Mouse (Mus musculus): Measurements from ENCODE around the gene Fcgbp. TPM values are rescaled to one million over a fixed set of nuclear protein-coding genes. Genes with fewer than 3 reads are reported as not detected.

Fcgbp gene
- polyA plus RNA-seq, 1 experiment from 2014 or later, result not detected

GRCm38 (mm10) chr7:28159893-28160292 lies 88.9 kb downstream of the Fcgbp start:
- H3K4me2 ChIP-seq, result no peak overlapping the region
- ATAC-seq (replicated peaks; ENCODE audit: low FRiP score) (no peak), DNase-seq (ENCODE audit: low spot score) (no peak)
- WGBS, result 80% methylated on average over 3 of the region's 3 CpGs
- no peak overlapping the region for H3K9ac ChIP-seq (ENCODE audit: low read depth, low read length)
- H3K27ac ChIP-seq (ENCODE audit: low read depth, low read length), result no peak overlapping the region
- H3K27me3 ChIP-seq (replicated peaks; ENCODE audit: control insufficient read depth, insufficient read depth, low read length), result no peaks in the 10 kb centered on the region
- no peaks in the 10 kb centered on the region for H3K36me3 ChIP-seq (ENCODE audit: control insufficient read depth, insufficient read depth, low read length)
- H3K9me3 ChIP-seq (ENCODE audit: control insufficient read depth, low read length), result no peaks in the 10 kb centered on the region
- no peaks in the 10 kb centered on the region for H3K4me1 ChIP-seq (replicated peaks; ENCODE audit: control insufficient read depth, insufficient read depth, low read length)
- H3K4me3 ChIP-seq (ENCODE audit: low read depth, low read length), result no peak overlapping the region

DNA sequence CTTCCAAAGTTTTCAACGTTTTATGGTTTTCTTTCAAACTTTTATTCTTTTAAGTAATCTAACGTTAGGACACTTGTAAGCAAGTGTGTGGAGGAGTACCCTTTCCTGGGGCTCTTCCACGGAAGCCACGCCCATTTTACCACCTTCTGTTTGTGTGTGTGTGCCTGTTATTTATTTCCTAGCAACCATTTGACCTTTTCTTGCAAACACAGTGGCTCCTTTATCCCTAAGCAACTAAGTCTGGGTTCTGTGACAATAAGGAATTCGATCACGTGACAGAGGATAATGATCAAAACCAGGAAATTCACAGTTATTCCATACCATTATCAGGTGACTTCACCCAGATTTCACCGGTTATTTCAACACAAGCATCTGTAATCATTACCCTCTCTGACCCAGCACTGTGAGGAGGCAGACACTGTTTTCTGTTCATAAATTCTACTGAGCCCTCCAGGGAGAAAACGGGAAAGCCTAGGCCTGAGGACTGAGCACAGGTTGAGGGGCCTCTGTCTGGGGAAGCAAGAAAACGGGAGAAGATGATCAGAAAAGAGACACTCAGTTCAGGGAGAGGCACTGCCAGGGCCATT lies 90.2 kb downstream of the Fcgbp start:
- Histone ChIP-seq H3K27me3 (replicated peaks; ENCODE audit: control insufficient read depth, insufficient read depth, low read length) (no peaks in the 10 kb centered on the region), H3K27ac (ENCODE audit: low read depth, low read length) (no peak overlapping the region), H3K9ac (ENCODE audit: low read depth, low read length) (no peak overlapping the region), H3K9me3 (ENCODE audit: control insufficient read depth, low read length) (peaks cover 3% of the 10 kb centered on the region), H3K4me2 (no peak overlapping the region), H3K4me1 (replicated peaks; ENCODE audit: control insufficient read depth, insufficient read depth, low read length) (no peaks in the 10 kb centered on the region), H3K4me3 (ENCODE audit: low read depth, low read length) (no peak overlapping the region), H3K36me3 (ENCODE audit: control insufficient read depth, insufficient read depth, low read length) (no peaks in the 10 kb centered on the region)
- ATAC-seq (replicated peaks; ENCODE audit: low FRiP score) (no peak), DNase-seq (ENCODE audit: low spot score) (no peak)
- 57% methylated on average over 9 of the region's 9 CpGs for WGBS

DNA sequence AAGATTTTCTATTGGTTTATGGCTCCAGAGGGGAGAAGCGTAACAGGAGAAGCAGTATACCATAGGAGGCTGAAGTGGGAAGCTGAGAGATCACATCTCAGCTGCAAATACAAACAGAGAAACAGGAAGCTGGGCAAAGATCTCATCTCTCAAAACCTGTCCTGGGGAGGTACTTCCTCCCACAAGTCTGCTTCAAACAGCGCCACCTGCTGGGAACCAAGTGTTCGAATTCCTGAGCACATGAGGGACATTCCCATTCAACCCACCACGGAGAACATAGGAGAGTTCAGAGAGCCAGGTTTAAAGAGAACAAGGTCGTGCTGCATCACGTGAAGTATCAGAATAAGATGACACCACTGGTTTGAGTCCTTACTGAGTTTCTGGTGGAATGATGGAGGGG lies 94.4 kb downstream of the Fcgbp start:
- Histone ChIP-seq H3K4me3 (ENCODE audit: low read depth, low read length) (no peak overlapping the region), H3K4me2 (no peak overlapping the region), H3K4me1 (replicated peaks; ENCODE audit: control insufficient read depth, insufficient read depth, low read length) (peaks cover under 1% of the 10 kb centered on the region; the same call in 1 of the 2 replicates), H3K9me3 (ENCODE audit: control insufficient read depth, low read length) (peaks cover 3% of the 10 kb centered on the region), H3K9ac (ENCODE audit: low read depth, low read length) (no peak overlapping the region), H3K27me3 (replicated peaks; ENCODE audit: control insufficient read depth, insufficient read depth, low read length) (no peaks in the 10 kb centered on the region), H3K36me3 (ENCODE audit: control insufficient read depth, insufficient read depth, low read length) (no peaks in the 10 kb centered on the region), H3K27ac (ENCODE audit: low read depth, low read length) (no peak overlapping the region)
- 74% methylated on average over 6 of the region's 6 CpGs for WGBS
- DNase-seq (ENCODE audit: low spot score) (no peak), ATAC-seq (replicated peaks; ENCODE audit: low FRiP score) (no peak)

DNA sequence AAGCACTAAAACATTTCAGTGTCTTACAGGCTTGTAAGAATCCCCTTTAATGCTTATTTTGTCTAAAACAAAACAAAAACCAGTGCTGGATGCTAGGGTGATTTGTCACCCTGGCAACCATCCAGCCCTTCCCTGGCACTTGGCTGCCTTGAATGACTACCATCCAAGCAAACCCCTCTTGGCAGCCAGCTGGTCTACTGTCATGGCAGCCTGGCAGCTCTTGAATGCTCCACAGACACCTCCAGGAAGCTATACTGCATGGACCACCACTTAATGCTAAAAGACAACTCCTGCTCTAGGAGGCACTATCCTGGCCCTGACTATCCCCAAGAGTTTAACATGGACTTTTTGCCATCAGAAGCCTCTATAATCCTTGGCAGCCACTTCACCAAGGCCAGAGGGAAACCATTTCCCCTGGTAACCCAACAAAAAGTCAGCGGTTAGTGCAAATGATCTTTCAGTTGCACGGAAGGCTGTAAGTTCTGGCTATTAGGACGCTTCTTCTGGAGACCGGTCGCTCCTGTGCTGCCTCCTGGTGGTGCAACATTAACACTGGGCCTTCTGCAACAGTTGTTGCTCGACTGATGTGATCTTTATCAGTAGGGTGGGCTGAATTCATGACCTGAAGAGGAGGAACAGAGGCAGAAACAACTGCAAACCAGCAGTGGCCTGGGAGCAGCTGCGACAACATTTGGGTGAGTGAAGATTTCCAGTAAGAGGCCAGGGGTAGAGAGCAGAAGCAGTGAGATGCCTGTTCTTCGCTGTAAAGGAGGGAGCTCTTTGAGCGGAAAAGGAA lies 97.5 kb downstream of the Fcgbp start:
- peaks cover 17% of the 10 kb centered on the region for H3K4me1 ChIP-seq (replicated peaks; ENCODE audit: control insufficient read depth, insufficient read depth, low read length)

DNA sequence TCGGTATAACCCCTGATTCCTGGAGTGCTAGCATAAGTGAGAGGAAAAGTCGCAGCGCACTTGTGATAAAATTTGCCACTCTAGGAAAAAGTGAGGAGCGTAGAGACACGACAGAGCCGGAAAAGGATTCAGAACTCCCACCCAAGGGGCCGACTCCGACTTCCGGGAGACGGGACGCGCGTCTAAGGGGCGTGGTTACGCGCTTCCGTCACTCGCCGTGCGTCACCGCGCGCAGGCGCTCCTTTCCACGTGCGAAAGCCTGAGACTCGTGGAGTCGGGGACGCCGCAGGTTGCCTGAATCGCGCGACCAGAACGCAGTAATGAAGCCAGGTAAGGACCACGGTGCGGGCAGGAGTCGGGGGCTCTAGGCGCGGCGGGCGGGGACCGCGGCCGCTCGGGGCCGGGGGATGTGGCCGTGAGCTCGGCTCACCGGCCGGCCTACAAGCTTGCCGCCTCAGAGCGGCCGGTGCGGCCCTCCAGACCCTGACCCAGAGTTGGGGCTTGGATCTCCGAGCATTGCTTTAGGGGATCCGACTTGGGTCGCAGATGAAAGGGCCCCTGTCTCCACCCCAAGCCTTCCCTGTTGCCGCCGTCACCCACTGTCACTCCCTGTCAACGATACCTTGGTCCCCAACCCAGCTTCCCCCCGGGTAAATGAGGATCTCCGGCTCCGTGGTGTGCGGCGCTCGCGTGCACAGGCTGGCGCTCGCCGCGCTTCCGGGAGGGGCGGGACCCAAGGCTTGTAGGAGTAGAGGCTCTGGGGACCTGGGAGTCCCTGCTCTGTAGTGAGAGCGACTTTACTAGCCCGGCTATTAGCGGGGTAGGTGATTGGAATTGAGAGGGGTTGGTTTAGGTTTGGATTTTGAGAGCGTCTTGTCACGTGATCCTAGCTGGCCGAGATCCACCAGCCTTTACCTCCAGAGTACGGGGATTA lies 98.7 kb downstream of the Fcgbp start, which contains the start of gene Fbl:
Gene Fbl (plus strand): TSS at position 222 of the 934 bp plus-strand sequence.
- Histone ChIP-seq H3K9me3 (ENCODE audit: control insufficient read depth, low read length) (peaks cover 3% of the 10 kb centered on the region), H3K9ac (ENCODE audit: low read depth, low read length) (peak within 1 kb of the TSS; percentile 90), H3K4me1 (replicated peaks; ENCODE audit: control insufficient read depth, insufficient read depth, low read length) (peaks cover 17% of the 10 kb centered on the region), H3K27ac (ENCODE audit: low read depth, low read length) (peak within 1 kb of the TSS; percentile 67), H3K36me3 (ENCODE audit: control insufficient read depth, insufficient read depth, low read length) (peaks cover under 1% of the 10 kb centered on the region; the same call in 1 of the 2 replicates), H3K4me3 (ENCODE audit: low read depth, low read length) (peak within 1 kb of the TSS; percentile 89), H3K27me3 (replicated peaks; ENCODE audit: control insufficient read depth, insufficient read depth, low read length) (no peaks in the 10 kb centered on the region), H3K4me2 (peak within 1 kb of the TSS; percentile 99)
- under 1% methylated on average over 80 of the region's 80 CpGs for WGBS
- ATAC-seq (replicated peaks; ENCODE audit: low FRiP score), result peak; percentile 85
- peak; percentile 89 for DNase-seq (ENCODE audit: low spot score)

More for the DNA sequence above, 97.5 kb downstream of the Fcgbp start:
- Histone ChIP-seq H3K27me3 (replicated peaks; ENCODE audit: control insufficient read depth, insufficient read depth, low read length) (no peaks in the 10 kb centered on the region), H3K36me3 (ENCODE audit: control insufficient read depth, insufficient read depth, low read length) (no peaks in the 10 kb centered on the region), H3K9me3 (ENCODE audit: control insufficient read depth, low read length) (peaks cover 3% of the 10 kb centered on the region), H3K9ac (ENCODE audit: low read depth, low read length) (peak overlapping the region; percentile 90), H3K4me3 (ENCODE audit: low read depth, low read length) (peak overlapping the region; percentile 89), H3K27ac (ENCODE audit: low read depth, low read length) (peak overlapping the region; percentile 67), H3K4me2 (peak overlapping the region; percentile 99)
- DNase-seq (ENCODE audit: low spot score) (peak; percentile 63), ATAC-seq (replicated peaks; ENCODE audit: low FRiP score) (peak; percentile 62)
- WGBS, result 5% methylated on average over 9 of the region's 9 CpGs

Other genes with a start within 250 kb of the Fcgbp start
- 4.6 and 5.7 TPM in 2 replicates for gene Zfp59, start 232.6 kb upstream of the Fcgbp start, polyA plus RNA-seq (2014; fragmentation: Nextera tagmentation; extraction: Ambion mirVana)
- gene Zfp607a, start 213.7 kb upstream of the Fcgbp start, polyA plus RNA-seq (2014; fragmentation: Nextera tagmentation; extraction: Ambion mirVana), result 3.6 and 3.8 TPM in 2 replicates
- 3.5 and 4.4 TPM in 2 replicates for gene Zfp974, start 141.8 kb upstream of the Fcgbp start, polyA plus RNA-seq (2014; fragmentation: Nextera tagmentation; extraction: Ambion mirVana)
- gene Zfp780b, start 92.1 kb upstream of the Fcgbp start, polyA plus RNA-seq (2014; fragmentation: Nextera tagmentation; extraction: Ambion mirVana), result 14.1 and 15.4 TPM in 2 replicates
- 6.2 and 6.6 TPM in 2 replicates for gene Zfp850, start 57.1 kb upstream of the Fcgbp start, polyA plus RNA-seq (2014; fragmentation: Nextera tagmentation; extraction: Ambion mirVana)
- gene Psmc4, start 21.1 kb upstream of the Fcgbp start, polyA plus RNA-seq (2014; fragmentation: Nextera tagmentation; extraction: Ambion mirVana), result 291 and 316 TPM in 2 replicates
- gene 9530053A07Rik, start 58.2 kb downstream of the Fcgbp start, polyA plus RNA-seq (2014; fragmentation: Nextera tagmentation; extraction: Ambion mirVana), result not detected in 2 replicates
- 39.9 and 51.2 TPM in 2 replicates for gene Fbl, start 98.5 kb downstream of the Fcgbp start, polyA plus RNA-seq (2014; fragmentation: Nextera tagmentation; extraction: Ambion mirVana)
- 5.2 and 6.0 TPM in 2 replicates for gene Dyrk1b, start 108.2 kb downstream of the Fcgbp start, polyA plus RNA-seq (2014; fragmentation: Nextera tagmentation; extraction: Ambion mirVana)
- gene Eid2, start 196.6 kb downstream of the Fcgbp start, polyA plus RNA-seq (2014; fragmentation: Nextera tagmentation; extraction: Ambion mirVana), result 3.8 and 4.6 TPM in 2 replicates
- gene Eid2b, start 206.5 kb downstream of the Fcgbp start, polyA plus RNA-seq (2014; fragmentation: Nextera tagmentation; extraction: Ambion mirVana), result 5.9 and 6.5 TPM in 2 replicates
- gene Selenov, start 219.9 kb downstream of the Fcgbp start, polyA plus RNA-seq (2014; fragmentation: Nextera tagmentation; extraction: Ambion mirVana), result not detected in 2 replicates
- gene Dll3, start 231.0 kb downstream of the Fcgbp start, polyA plus RNA-seq (2014; fragmentation: Nextera tagmentation; extraction: Ambion mirVana), result 0.31 and 0.62 TPM in 2 replicates
- gene Timm50, start 240.8 kb downstream of the Fcgbp start, polyA plus RNA-seq (2014; fragmentation: Nextera tagmentation; extraction: Ambion mirVana), result 217 and 224 TPM in 2 replicates

All from liver, embryonic 11.5 days (tissue).